Mouse (Mus musculus) stomach, postnatal 0 days (tissue): Measurements from ENCODE around the gene 9530068E07Rik.

ENCODE experiments used
- CTCF ChIP-seq: IDR thresholded peaks from 2 replicates; pipeline ENCODE4 v1.5.1; 2016; ENCODE audit warnings: antibody characterized with exemption, low read depth, mild to moderate bottlenecking, moderate library complexity
- EP300 ChIP-seq: optimal IDR thresholded peaks from 2 replicates; pipeline ENCODE3; 2016; ENCODE audit warnings: antibody characterized with exemption

DNA sequence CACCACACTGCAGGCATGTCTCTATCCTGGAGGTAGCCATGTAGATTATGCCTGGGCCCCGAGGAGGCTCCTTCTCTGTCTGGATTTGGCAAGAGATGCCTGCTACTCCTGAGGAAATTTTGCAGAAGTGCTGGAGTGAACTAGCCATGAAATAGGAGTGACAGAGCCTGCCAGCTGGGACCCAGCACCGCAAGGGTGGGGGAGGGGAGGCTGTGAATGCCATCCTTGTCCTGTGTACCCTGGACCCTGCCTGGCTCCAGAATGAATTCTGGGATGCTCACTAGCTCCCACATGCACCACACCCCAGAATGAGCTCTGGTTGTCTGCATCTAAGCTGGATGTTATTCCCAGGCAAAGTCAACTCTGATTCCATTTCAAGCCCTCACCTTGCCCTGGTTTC, 44.9 kb downstream of the 9530068E07Rik start:
- no peak for TF ChIP-seq CTCF
- no peak for TF ChIP-seq EP300
